Mouse (Mus musculus) right cerebral cortex, postnatal 25 days (tissue): ENCODE data around the gene Prpf4b.
"Not testable (repeated sequence)": the region's sequence is repeated elsewhere in the genome, so short reads cannot be mapped to it uniquely, and the experiment has no call there.

Experiments
- DNase-seq: peaks from one replicate; pipeline ENCODE4 v3.0.0; 2022

Gene Prpf4b

DNA sequence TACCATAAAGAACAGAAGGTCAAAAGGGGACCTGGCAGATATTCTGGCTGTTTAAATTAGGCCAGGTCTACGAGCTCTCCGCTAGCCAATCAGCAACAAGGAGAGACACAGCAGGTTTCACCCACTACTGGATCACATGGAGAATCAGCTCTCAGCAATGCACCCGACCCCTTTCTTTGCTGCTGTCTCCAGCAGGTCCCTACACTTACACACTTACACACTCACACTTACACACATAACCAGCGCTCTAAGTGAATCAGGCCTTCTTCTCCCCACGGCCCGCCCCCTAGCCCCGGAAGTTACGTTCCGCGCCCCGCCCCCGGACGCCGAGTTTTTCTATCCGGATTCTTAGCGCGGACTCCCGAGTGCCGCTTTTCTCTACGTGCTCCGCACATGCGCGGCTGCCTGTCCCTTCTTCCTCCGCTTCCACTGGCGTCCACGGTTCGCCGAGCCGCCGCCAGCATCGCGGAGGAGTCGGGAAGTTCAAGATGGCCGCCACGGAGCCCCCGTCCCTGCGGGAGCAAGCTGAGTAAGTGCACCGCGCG is at the start of gene Prpf4b:
Gene Prpf4b (plus strand): TSS at position 137 of the 545 bp plus-strand sequence.
- peak; percentile 94 for DNase-seq

- no peak for DNase-seq
These were observed 48.1 kb upstream of the Prpf4b start for GRCm38 (mm10) chr13:34826760-34827690.

- no peak for DNase-seq
These were observed 46.9 kb upstream of the Prpf4b start for GRCm38 (mm10) chr13:34827988-34828882.

DNA sequence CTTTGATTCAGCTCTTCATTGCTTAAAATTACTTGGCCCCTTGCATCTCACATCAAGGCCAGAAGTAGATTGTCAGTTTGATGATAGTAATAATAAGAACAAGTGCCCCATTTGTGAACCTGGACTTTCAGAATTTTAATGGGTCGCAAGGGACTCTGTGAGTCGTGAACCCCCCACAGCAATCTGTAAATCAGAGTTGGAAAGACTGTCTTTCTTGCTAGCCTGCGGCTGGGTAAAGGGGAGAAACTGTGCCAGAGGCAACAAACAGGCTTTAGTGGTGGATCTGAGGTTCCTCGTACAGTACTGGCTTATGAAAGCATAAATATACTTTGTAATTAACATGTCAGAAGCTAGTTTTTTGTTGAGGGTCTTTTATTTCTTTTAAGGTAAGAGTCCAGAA is 32.3 kb upstream of the Prpf4b start:
- DNase-seq = no peak

GRCm38 (mm10) chr13:34850759-34851158 is 24.3 kb upstream of the Prpf4b start:
- DNase-seq = no peak

DNA sequence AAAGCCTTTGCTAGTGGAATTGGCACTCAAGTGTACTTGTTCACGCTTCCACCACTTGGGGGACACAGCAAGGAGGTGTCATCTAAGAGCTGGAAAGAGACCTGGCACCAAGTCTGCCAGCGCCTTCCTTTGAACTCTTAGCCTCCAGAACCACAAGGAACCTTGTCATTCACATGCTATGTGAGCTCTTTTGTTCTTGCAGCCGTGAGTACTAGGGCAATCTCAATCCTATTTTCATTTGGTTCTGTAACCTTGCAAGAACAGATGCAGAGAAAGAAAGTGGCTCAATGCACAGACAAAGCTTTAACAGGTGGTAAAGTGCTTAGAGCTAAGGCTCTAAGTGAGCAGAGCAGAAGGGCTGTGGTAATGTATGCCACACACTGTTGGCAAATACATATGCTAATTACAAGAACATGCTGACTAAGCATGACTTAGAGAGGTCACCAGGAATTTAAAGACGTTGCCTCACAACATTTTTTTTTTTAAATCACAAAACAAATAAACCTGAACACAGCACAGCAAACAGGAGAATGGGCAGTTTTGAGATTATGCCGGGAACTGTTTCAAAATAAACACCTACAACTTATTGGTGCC is 23.8 kb upstream of the Prpf4b start:
- no peak for DNase-seq

GRCm38 (mm10) chr13:34857526-34857925 is 17.6 kb upstream of the Prpf4b start:
- no peak for DNase-seq

DNA sequence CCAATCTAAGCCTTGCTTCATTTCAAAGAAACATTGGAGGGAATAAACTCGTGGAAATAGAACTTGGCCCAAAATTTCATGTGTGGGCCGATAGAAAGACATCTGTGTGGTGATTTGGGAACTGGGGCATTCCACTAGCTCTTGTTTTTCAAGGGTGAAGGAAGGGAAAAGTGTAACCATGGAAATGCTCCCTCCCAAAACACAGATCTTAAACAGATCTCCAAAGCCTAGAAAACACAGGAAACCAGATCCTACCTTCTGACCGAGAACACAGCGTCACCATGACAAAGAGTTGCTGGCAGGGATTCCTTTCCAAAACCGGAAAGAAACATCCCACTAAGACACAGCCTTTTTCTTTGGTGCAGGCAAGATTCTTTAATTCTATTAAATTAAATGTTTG is 15.7 kb upstream of the Prpf4b start:
- DNase-seq = peak; percentile 40

DNA sequence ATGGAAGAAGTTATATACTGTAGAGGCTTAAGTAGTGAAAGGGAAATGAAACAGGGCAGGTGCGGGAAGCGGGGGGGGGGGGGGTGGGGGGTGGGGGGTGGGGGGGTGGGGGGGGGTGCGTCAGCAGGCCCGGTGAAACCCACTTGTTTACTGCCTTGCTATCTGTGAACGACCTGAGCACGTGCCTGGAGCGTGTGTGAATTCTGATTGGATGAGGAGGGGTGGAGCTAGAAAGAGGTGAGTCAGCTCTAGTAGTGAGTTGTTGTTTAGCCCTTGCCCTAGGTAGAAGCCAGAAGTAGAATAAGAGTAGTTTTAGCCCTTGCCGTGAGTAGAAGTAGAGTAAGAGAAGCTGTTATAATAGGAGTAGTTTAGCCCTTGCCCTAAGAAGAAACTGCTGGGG is 13.9 kb upstream of the Prpf4b start:
- not testable (repeated sequence) for DNase-seq

DNA sequence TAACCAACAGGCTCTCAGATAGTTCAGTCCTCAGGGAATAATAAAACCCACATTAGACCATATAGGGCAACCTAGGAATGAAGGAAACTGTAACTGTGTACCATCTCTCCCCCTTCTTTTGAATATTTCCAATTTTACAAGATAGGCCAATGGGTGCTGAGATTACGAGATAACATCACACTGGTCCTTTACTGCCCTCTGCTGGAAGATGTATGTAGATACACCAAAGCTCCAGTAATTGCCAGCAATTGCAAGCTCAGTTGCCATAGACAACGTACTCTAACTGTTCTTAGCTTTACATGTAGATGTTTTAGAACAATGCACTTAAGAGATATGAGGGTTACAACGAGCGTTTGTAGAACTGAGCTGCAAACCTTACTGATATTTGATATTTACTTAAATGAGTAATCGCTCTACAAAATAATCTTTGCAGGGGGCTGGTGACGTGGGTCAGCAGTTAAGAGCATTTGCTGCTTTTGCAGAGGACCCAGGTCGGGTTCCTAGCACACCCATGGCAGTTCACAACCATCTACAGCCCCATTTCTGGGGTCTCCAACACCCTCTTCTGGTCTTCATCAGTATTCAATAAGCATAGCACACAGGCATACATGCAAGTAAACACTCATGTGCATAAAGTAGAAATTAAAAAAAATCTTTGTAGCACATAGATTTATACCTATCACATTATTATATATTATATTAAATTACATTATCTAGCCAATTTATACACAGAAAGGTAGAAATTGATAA is 10.5 kb upstream of the Prpf4b start:
- DNase-seq = peak; percentile 20

- peak; percentile 93 for DNase-seq
These were observed 1.1 kb upstream of the Prpf4b start for GRCm38 (mm10) chr13:34873801-34874681.

DNA sequence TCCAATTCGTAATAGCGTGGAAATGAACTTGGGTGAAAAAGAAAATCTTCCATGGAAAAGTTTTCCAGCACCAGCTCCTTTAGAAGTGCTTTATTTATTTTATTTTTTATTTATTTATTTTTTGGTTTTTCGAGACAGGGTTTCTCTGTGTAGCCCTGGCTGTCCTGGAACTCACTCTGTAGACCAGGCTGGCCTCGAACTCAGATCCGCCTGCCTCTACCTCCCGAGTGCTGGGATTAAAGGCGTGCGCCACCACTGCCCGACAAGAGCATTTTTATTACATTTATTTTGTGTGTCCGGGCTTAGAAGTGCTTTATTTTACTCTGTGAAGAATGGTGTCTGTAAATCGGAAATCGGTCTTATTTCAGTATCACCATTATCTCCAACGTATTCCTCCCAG is 366 bp upstream of the Prpf4b start:
- DNase-seq = peak; percentile 10

DNA sequence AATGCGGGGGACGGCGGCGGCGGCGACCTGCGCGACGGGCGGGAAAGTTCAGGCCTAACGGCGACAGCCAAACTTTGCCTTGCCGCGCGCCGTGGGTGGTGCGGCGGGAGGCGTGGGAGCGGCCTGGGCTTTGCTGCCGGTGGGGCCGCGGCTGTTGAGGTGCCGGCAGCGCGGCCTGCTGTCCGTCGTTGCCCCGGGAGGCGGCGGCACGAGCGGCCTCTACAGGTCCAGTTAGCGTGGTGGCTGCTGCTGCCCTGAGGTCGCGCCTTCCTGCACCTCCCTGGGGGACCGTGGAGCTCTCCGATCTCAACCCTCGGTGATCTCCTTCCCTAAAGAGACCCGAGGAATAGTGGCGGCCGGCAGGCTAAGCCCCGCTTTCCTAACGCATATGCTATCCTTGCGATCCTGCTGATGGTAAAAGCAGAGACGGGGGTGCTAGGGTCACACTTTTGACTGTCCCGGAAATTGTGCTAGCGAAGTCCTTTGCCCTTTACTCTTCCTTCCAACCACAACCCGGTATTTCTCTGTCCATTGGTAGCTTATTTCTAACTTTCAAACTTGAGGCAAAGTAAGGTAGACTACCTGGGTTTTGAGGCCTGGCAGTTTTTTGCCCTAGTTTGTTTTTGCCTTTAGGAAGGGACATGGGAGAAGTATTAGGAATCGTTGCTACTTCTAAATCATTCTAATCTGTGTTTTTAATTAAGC is 791 bp downstream of the Prpf4b start:
- no peak for DNase-seq

- no peak for DNase-seq
These were observed 1.4 kb downstream of the Prpf4b start for GRCm38 (mm10) chr13:34876481-34876880.

DNA sequence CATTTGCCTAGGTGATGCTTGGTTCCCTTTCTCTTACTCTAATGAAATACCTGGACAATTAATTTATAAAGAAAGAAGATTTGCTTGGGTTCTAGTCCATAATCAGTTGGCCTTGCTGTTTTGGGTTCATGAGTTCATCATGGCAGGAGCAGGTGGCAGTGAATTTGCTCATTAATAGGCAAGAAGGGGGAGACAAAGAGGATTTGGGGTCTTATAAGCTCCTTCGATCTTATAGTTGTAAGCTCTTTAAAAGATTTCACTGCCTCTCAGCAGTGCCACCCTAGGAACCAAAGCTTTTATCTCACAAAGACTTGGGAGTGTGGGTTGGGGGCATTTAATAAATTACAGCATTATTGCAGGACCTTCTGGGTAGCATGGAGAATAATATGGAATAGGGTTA is 17.8 kb downstream of the Prpf4b start:
- no peak for DNase-seq

DNA sequence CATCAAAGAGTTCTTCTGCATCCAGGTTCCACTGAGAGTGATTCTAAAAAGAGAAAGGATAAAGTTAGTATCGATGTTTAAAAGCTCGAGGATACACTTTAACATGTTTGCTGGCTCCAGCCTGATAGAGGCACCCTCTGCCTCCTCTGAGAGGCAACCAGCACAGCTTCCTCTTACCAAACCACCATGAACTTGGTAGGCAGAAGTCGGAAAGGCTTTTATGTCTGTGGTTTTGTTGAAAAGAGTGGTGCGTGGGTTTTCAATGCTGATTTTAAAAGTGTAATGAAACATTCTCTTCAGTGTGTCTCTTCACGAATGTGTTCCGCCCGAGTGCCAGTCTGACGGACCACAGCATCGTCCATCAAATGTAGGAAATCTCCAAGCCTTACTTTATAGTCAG is 39.5 kb downstream of the Prpf4b start:
- no peak for DNase-seq

GRCm38 (mm10) chr13:34916520-34917167 is 41.5 kb downstream of the Prpf4b start:
- no peak for DNase-seq

DNA sequence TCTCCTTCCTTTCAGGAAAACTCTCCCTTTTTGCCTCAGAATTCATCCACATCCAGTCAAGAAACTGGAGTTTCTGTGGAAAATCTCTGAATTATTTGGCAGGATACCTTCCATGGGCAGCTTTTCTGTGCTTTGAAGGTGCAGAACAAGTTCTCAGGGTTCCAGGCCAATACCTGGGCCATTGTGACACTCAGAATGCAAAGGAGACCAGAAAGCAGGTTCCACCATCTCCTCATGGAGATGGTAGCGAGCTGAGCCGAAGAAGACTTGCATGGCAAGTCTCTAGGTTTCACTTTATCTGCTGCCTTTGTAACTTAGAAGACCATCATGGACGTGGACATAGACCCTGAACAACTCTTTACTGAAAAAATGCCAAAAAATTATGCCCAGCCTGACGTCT is 49.1 kb downstream of the Prpf4b start, which contains the start of the genes Fam217a and 4933417A18Rik:
Gene Fam217a (minus strand): TSS at position 101 of the 400 bp plus-strand sequence.
Gene 4933417A18Rik (plus strand): TSS at position 200 of the 400 bp plus-strand sequence.
- no peak for DNase-seq

DNA sequence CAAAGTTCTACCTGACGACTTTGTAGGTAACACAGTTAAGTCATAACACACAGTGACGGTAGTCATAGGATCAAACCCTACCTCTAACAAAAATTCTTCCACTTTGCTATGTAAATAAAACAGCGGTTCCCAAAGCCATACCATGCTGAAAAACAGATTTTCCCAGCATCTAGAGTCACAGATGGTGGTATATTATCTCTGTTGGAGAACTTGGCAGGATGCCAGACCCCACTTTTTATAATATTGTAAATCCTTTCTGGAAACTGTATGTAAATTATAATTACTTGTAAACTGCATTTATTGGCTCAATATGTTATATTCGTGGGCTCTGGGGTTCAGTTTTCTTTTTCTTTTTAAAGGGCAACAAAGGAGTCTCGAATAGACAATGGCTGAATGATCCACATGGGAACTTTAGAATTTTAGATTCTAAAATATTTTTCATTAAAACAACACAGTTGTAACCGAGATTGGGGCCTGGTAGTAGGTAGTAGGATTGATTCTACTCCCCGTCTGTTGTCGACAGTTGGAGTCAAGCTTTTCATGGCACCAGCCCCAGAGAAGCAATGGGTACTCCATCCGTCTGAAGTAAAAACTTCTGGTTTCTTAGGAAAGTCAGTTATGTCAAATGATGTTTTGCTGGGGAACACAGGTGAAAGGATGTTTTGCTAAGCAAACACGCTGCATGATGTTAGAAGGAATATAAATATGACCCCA is 60.0 kb downstream of the Prpf4b start:
- no peak for DNase-seq
